ENCODE assay signal across 17 mouse cellular contexts in the genomic region with DNA sequence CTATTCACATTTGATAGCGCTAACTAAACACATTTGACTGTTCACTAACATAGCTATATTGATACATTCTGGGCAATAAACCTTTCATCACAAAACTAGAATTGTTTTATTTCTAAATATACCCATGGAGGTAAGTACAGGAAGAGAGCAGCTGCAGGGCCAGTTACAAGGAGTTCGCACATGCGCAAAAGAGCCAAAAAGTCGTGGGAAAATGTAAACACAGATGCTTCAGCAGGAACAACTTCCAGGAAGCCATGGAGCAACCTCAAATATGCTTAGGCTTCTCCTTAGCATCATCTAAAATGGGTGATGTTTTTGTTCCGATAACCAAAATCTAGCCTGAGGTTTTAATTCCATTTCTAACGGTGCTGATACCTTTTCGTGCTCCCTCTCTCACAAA. TPM values are rescaled to one million over a fixed set of nuclear protein-coding genes. Genes with fewer than 3 reads are reported as not detected.
DNase-seq lines count a peak whose midpoint lies in the region; ATAC-seq and TF ChIP-seq lines count a peak whose summit lies in the region.
"Had no signal": no experiment of that assay in that cellular context is flagged by ENCODE, and none has a peak within 500 bp of the region (broad histone marks: within the 10 kb centered on the region; RNA-seq: fewer than 3 reads in every experiment).

No protein-coding gene starts in this region.

- no peak overlapping the region for H3K27ac ChIP-seq in hindbrain, embryonic 13.5 days
- H3K27ac ChIP-seq: kidney, embryonic 15.5 days; neural tube, embryonic 12.5 days had no signal

- no peak overlapping the region for H3K9ac ChIP-seq in hindbrain, embryonic 13.5 days
- H3K9ac ChIP-seq: kidney, embryonic 15.5 days; neural tube, embryonic 12.5 days had no signal

- H3K9me3 ChIP-seq in hindbrain, embryonic 13.5 days, result no peaks in the 10 kb centered on the region
- H3K9me3 ChIP-seq: kidney, embryonic 15.5 days; neural tube, embryonic 12.5 days had no signal

- H3K4me2 ChIP-seq in hindbrain, embryonic 13.5 days, result peak overlapping the region; percentile 16; the same call in 1 of the 2 replicates
- H3K4me2 ChIP-seq: kidney, embryonic 15.5 days; neural tube, embryonic 12.5 days had no signal

- H3K4me1 ChIP-seq in hindbrain, embryonic 13.5 days (replicated peaks), result 0 out of 2 replicates have a peak, but pooled peaks cover 7% of the 10 kb centered on the region
- H3K4me1 ChIP-seq: kidney, embryonic 15.5 days; neural tube, embryonic 12.5 days had no signal

- ATAC-seq in frontal cortex, adult (ENCODE audit: low TSS enrichment), result 0 out of 2 replicates have a peak, but pooled peaks have one; percentile 8
- no peak for ATAC-seq in hindbrain, embryonic 13.5 days (ENCODE audit: low FRiP score)

- H3K4me3 ChIP-seq in hindbrain, embryonic 13.5 days, result no peak overlapping the region
- H3K4me3 ChIP-seq: kidney, embryonic 15.5 days; neural tube, embryonic 12.5 days had no signal

- TF ChIP-seq CTCF in brain, embryonic 14.5 days (IDR thresholded peaks at IDR 0.05; ENCODE audit: borderline replicate concordance, extremely low read depth, insufficient read depth, insufficient read length), result no peak

- DNase-seq in frontal cortex, postnatal 14 days (ENCODE audit: low spot score in 2 of 2), result no peak
- peak; percentile 51 for DNase-seq in brain, embryonic 14.5 days (ENCODE audit: low read depth)
- peak; percentile 27 for DNase-seq in lung, postnatal 25 days (ENCODE audit: low spot score)
- no peak for DNase-seq in thymus, postnatal 4 days
- no peak for DNase-seq in spleen, postnatal 14 days (ENCODE audit: low spot score in 2 of 2)
- DNase-seq in adrenal gland, postnatal 4 days (ENCODE audit: low spot score in 2 of 2), result no peak
- DNase-seq: cerebellum, postnatal 10 days; heart, adult 11 months; heart, postnatal 10 days; thymus, postnatal 25 days had no signal

- H3K36me3 ChIP-seq in hindbrain, embryonic 13.5 days, result peaks cover 6% of the 10 kb centered on the region; the same call in 1 of the 2 replicates
- H3K36me3 ChIP-seq: neural tube, embryonic 12.5 days had no signal

- no peak for TF ChIP-seq POLR2A in brain, embryonic 14.5 days (IDR thresholded peaks at IDR 0.05; ENCODE audit: borderline replicate concordance, extremely low read depth, insufficient read depth, insufficient read length, poor library complexity, severe bottlenecking)

- WGBS in hindbrain, embryonic 13.5 days, result 58% methylated on average over 7 of the region's 7 CpGs

- H3K27me3 ChIP-seq in hindbrain, embryonic 13.5 days, result no peaks in the 10 kb centered on the region
- H3K27me3 ChIP-seq: kidney, embryonic 15.5 days; neural tube, embryonic 12.5 days had no signal

RNA-seq across cellular contexts. Expression of gene Gucy1b1, which starts 25.8 kb away (rescaled TPM):
- polyA plus RNA-seq in brain, embryonic 14.5 days (2012; rRNA removed), result 26.9 and 27.1 TPM in 2 replicates
- polyA plus RNA-seq in hindbrain, embryonic 13.5 days (2015; fragmentation: Nextera tagmentation; extraction: Ambion mirVana), result 33.3 and 34.8 TPM in 2 replicates
- 10 to 100 TPM; 19.6 to 19.9 TPM for total RNA-seq in adrenal gland, postnatal 4 days (2021)
- total RNA-seq: megakaryocyte, adult 5-6 weeks; MEL had no signal
- polyA plus RNA-seq: C2C12 had no signal

Comparison
In these comparisons a context has a peak if more than half of its experiments do, and no peak if none do; other contexts are left out.
1. DNase-seq: peak in brain, embryonic 14.5 days (single experiment) and lung, postnatal 25 days (single experiment); none in frontal cortex, postnatal 14 days (0 of 2), thymus, postnatal 4 days (single experiment), spleen, postnatal 14 days (0 of 2) and adrenal gland, postnatal 4 days (0 of 2).